Mouse (Mus musculus): ENCODE results near the gene Gm49403. TPM values are rescaled to one million over a fixed set of nuclear protein-coding genes. Genes with fewer than 3 reads are reported as not detected.
"Not testable (repeated sequence)": the region's sequence is repeated elsewhere in the genome, so short reads cannot be mapped to it uniquely, and the experiment has no call there.

The Gm49403 gene
- polyA plus RNA-seq (2014; fragmentation: Nextera tagmentation; extraction: Ambion mirVana) = not detected in 2 replicates

DNA sequence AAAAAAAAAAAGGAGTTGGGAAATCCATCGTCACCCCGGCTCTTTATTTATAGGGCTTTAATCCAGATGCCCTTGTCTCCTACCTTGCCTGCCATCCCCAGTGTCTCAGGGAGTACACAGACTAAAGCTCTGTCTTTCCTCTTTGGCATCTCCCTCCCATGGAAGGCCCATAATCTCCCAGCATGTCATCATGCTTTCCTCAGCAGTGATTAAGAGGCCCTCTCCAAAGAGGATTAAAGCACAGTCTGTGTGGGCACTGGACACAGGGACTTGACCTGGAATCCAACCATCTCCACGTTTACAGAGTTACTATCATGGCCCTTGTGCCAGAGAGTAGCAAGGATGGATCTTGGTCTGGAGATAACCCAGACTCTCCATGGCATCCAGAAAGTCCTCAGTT is at the start of gene Gm49403, which contains the start of gene Lbhd1:
Gm49403 (plus strand) TSS at position 315 of the 400 bp plus-strand sequence.
Lbhd1 (plus strand) TSS at position 117 of the 400 bp plus-strand sequence.
- no peak for DNase-seq (ENCODE audit: low spot score)

DNA sequence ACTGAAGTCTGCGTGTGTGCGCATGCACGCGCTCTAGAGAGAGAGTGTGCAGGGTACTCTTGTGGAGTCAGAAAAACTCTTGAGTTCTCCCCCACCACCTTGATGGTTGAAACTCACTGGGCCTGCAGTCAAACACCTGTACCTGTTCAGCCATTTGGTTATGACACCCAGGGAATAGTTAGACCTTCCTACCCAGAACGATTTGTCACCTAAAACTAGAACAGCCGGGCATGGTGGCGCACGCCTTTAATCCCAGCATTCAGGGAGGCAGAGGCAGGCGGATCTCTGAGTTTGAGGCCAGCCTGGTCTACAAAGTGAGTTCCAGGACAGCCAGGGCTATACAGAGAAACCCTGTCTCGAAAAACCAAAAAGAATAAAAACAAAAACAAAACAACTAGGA is 47.4 kb upstream of the Gm49403 start:
- not testable (repeated sequence) for H3K27ac ChIP-seq (replicated peaks; ENCODE audit: low read depth, low read length); H3K4me2 ChIP-seq (ENCODE audit: low read depth, low read length)
- WGBS = 96% methylated on average over 10 of the region's 10 CpGs

More for the DNA sequence above, at the start of gene Gm49403, which contains the start of gene Lbhd1:
- no peaks in the 10 kb centered on the region for H3K27me3 ChIP-seq (replicated peaks; ENCODE audit: control insufficient read depth, insufficient read depth, low read length)
- H3K4me2 ChIP-seq (ENCODE audit: low read depth, low read length) = no peak within 1 kb of the TSS
- H3K4me1 ChIP-seq (ENCODE audit: control insufficient read depth, insufficient read depth, low read length) = peaks cover 14% of the 10 kb centered on the region
- H3K36me3 ChIP-seq (ENCODE audit: control insufficient read depth, insufficient read depth, low read length) = no peaks in the 10 kb centered on the region
- no peaks in the 10 kb centered on the region for H3K9me3 ChIP-seq (ENCODE audit: control insufficient read depth, low read length)
- no peak within 1 kb of the TSS for H3K9ac ChIP-seq (ENCODE audit: low read depth, low read length)
- WGBS = 75% methylated on average over 3 of the region's 3 CpGs
- H3K27ac ChIP-seq (replicated peaks; ENCODE audit: low read depth, low read length) = no peak within 1 kb of the TSS
- no peak within 1 kb of the TSS for H3K4me3 ChIP-seq (ENCODE audit: low read depth, low read length)
- ATAC-seq (ENCODE audit: low read depth) = no peak

GRCm38 (mm10) chr19:8837251-8837791 is 46.4 kb upstream of the Gm49403 start, which contains the start of gene Bscl2:
Bscl2 (plus strand) TSS chr19:8837467.
- Histone ChIP-seq H3K27ac (replicated peaks; ENCODE audit: low read depth, low read length) (peak within 1 kb of the TSS; percentile 97), H3K4me1 (ENCODE audit: control insufficient read depth, insufficient read depth, low read length) (peaks cover 23% of the 10 kb centered on the region), H3K4me3 (ENCODE audit: low read depth, low read length) (peak within 1 kb of the TSS; percentile 44), H3K36me3 (ENCODE audit: control insufficient read depth, insufficient read depth, low read length) (peaks cover 38% of the 10 kb centered on the region), H3K27me3 (replicated peaks; ENCODE audit: control insufficient read depth, insufficient read depth, low read length) (no peaks in the 10 kb centered on the region), H3K9ac (ENCODE audit: low read depth, low read length) (peak within 1 kb of the TSS; percentile 73), H3K4me2 (ENCODE audit: low read depth, low read length) (peak within 1 kb of the TSS; percentile 63), H3K9me3 (ENCODE audit: control insufficient read depth, low read length) (no peaks in the 10 kb centered on the region)
- DNase-seq (ENCODE audit: low spot score) (peak; percentile 92), ATAC-seq (ENCODE audit: low read depth) (peak; percentile 84)
- WGBS = under 1% methylated on average over 28 of the region's 38 CpGs

More for the DNA sequence above, 47.4 kb upstream of the Gm49403 start:
- not testable (repeated sequence) for H3K9ac ChIP-seq (ENCODE audit: low read depth, low read length); DNase-seq (ENCODE audit: low spot score); H3K27me3 ChIP-seq (replicated peaks; ENCODE audit: control insufficient read depth, insufficient read depth, low read length); H3K4me3 ChIP-seq (ENCODE audit: low read depth, low read length); H3K9me3 ChIP-seq (ENCODE audit: control insufficient read depth, low read length); ATAC-seq (ENCODE audit: low read depth)
- peaks cover 46% of the 10 kb centered on the region for H3K36me3 ChIP-seq (ENCODE audit: control insufficient read depth, insufficient read depth, low read length)
- peaks cover 23% of the 10 kb centered on the region for H3K4me1 ChIP-seq (ENCODE audit: control insufficient read depth, insufficient read depth, low read length)

GRCm38 (mm10) chr19:8838041-8838730 is 45.5 kb upstream of the Gm49403 start:
- Histone ChIP-seq H3K27ac (replicated peaks; ENCODE audit: low read depth, low read length) (peak overlapping the region; percentile 97), H3K9ac (ENCODE audit: low read depth, low read length) (peak overlapping the region; percentile 73), H3K9me3 (ENCODE audit: control insufficient read depth, low read length) (no peaks in the 10 kb centered on the region), H3K4me1 (ENCODE audit: control insufficient read depth, insufficient read depth, low read length) (peaks cover 23% of the 10 kb centered on the region), H3K27me3 (replicated peaks; ENCODE audit: control insufficient read depth, insufficient read depth, low read length) (no peaks in the 10 kb centered on the region), H3K36me3 (ENCODE audit: control insufficient read depth, insufficient read depth, low read length) (peaks cover 35% of the 10 kb centered on the region), H3K4me3 (ENCODE audit: low read depth, low read length) (peak overlapping the region; percentile 44), H3K4me2 (ENCODE audit: low read depth, low read length) (peak overlapping the region; percentile 63)
- 13% methylated on average over 15 of the region's 15 CpGs for WGBS
- ATAC-seq (ENCODE audit: low read depth) = 0 out of 2 replicates have a peak, but pooled peaks have one; percentile 13
- DNase-seq (ENCODE audit: low spot score) = peak; percentile 33

- Histone ChIP-seq H3K9me3 (ENCODE audit: control insufficient read depth, low read length) (no peaks in the 10 kb centered on the region), H3K27me3 (replicated peaks; ENCODE audit: control insufficient read depth, insufficient read depth, low read length) (no peaks in the 10 kb centered on the region), H3K36me3 (ENCODE audit: control insufficient read depth, insufficient read depth, low read length) (peaks cover 24% of the 10 kb centered on the region), H3K4me3 (ENCODE audit: low read depth, low read length) (peak within 1 kb of the TSS; percentile 44), H3K27ac (replicated peaks; ENCODE audit: low read depth, low read length) (peak within 1 kb of the TSS; percentile 97), H3K4me2 (ENCODE audit: low read depth, low read length) (peak within 1 kb of the TSS; percentile 75), H3K4me1 (ENCODE audit: control insufficient read depth, insufficient read depth, low read length) (peaks cover 23% of the 10 kb centered on the region), H3K9ac (ENCODE audit: low read depth, low read length) (peak within 1 kb of the TSS; percentile 73)
- 56% methylated on average over 11 of the region's 11 CpGs for WGBS
- peak; percentile 64 for ATAC-seq (ENCODE audit: low read depth)
- peak; percentile 55 for DNase-seq (ENCODE audit: low spot score)
These were observed 44.4 kb upstream of the Gm49403 start, which contains the start of gene Gng3 for GRCm38 (mm10) chr19:8839103-8839907. Gng3 (minus strand) TSS chr19:8839194.

- DNase-seq (ENCODE audit: low spot score) (peak; percentile 84), ATAC-seq (ENCODE audit: low read depth) (peak; percentile 32; the same call in 1 of the 2 replicates)
- Histone ChIP-seq H3K9me3 (ENCODE audit: control insufficient read depth, low read length) (no peaks in the 10 kb centered on the region), H3K27ac (replicated peaks; ENCODE audit: low read depth, low read length) (no peak overlapping the region), H3K4me1 (ENCODE audit: control insufficient read depth, insufficient read depth, low read length) (peaks cover 23% of the 10 kb centered on the region), H3K27me3 (replicated peaks; ENCODE audit: control insufficient read depth, insufficient read depth, low read length) (no peaks in the 10 kb centered on the region), H3K4me2 (ENCODE audit: low read depth, low read length) (peak overlapping the region; percentile 75), H3K4me3 (ENCODE audit: low read depth, low read length) (peak overlapping the region; percentile 46), H3K9ac (ENCODE audit: low read depth, low read length) (peak overlapping the region; percentile 73), H3K36me3 (ENCODE audit: control insufficient read depth, insufficient read depth, low read length) (peaks cover 16% of the 10 kb centered on the region; the same call in 1 of the 2 replicates)
- 23% methylated on average over 29 of the region's 29 CpGs for WGBS
These were observed 43.6 kb upstream of the Gm49403 start for GRCm38 (mm10) chr19:8839908-8840791.

- DNase-seq (ENCODE audit: low spot score) (no peak), ATAC-seq (ENCODE audit: low read depth) (no peak)
- H3K36me3 ChIP-seq (ENCODE audit: control insufficient read depth, insufficient read depth, low read length) = peaks cover 15% of the 10 kb centered on the region; the same call in 1 of the 2 replicates
- H3K27me3 ChIP-seq (replicated peaks; ENCODE audit: control insufficient read depth, insufficient read depth, low read length) = no peaks in the 10 kb centered on the region
- H3K4me1 ChIP-seq (ENCODE audit: control insufficient read depth, insufficient read depth, low read length) = peaks cover 23% of the 10 kb centered on the region
- peak overlapping the region; percentile 46; the same call in 1 of the 2 replicates for H3K4me3 ChIP-seq (ENCODE audit: low read depth, low read length)
- WGBS = 85% methylated on average over 7 of the region's 7 CpGs
- H3K27ac ChIP-seq (replicated peaks; ENCODE audit: low read depth, low read length) = no peak overlapping the region
- peak overlapping the region; percentile 75 for H3K4me2 ChIP-seq (ENCODE audit: low read depth, low read length)
- no peak overlapping the region; the same call in 1 of the 2 replicates for H3K9ac ChIP-seq (ENCODE audit: low read depth, low read length)
- H3K9me3 ChIP-seq (ENCODE audit: control insufficient read depth, low read length) = no peaks in the 10 kb centered on the region
These were observed 42.7 kb upstream of the Gm49403 start for GRCm38 (mm10) chr19:8841012-8841411.
